12 mouse cellular contexts compared by ENCODE assay signal in the genomic region with DNA sequence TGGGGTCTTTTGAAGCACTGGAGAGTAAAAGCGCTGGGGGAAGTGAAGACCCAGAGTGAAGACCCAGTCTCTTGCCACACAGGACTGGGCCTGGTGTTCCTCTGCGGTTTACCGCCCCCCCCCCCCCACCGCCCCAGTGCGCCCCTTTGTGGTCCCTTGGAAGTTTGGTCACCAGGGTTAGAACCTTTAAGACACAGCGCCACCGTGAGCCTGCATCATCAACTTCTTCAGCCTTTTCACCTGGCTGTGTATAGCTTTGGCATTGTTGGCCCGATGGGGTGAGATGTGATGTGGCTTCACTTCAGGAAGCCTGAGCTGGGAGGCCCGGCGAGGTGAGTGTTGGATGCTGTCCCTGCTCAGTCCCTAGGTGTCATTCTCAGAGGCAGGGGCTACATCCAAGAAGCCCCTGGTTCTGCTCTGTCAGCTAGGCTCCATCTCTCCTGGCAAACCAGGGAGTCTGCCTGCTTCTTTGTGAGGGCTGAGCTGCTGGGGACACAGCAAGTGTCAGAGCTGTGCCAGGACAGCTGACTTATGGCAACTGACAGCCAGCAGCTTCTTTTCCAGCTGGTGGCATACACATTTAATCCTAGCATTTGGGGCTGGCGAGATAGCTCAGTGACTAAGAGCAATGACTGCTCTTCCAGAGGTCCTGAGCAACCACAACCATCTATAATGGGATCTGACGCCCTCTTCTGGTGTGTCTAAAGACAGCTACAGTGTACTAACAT. TPM values are rescaled to one million over a fixed set of nuclear protein-coding genes. Genes with fewer than 3 reads are reported as not detected.
DNase-seq lines count a peak whose midpoint lies in the region; ATAC-seq and TF ChIP-seq lines count a peak whose summit lies in the region.
"Had no signal": no experiment of that assay in that cellular context is flagged by ENCODE, and none has a peak within 500 bp of the region (broad histone marks: within the 10 kb centered on the region; RNA-seq: fewer than 3 reads in every experiment).

No protein-coding gene starts in this region.

- H3K27ac ChIP-seq in layer of hippocampus, adult 2 months: peak overlapping the region; percentile 55; the same call in 1 of the 2 replicates
- H3K27ac ChIP-seq: forebrain, embryonic 10.5 days; liver, embryonic 13.5 days had no signal

- DNase-seq in layer of hippocampus, adult 2 months (ENCODE audit: low spot score in 2 of 2): no peak
- DNase-seq in layer of hippocampus, adult 8-10 months (ENCODE audit: low spot score in 2 of 2): no peak
- peak; percentile 32 for DNase-seq in CD4-positive helper T cell, adult 2 months (ENCODE audit: low read depth, low spot score)
- DNase-seq in ES-CJ7 (ENCODE audit: low read depth, low spot score): peak; percentile 44
- no peak for DNase-seq in urinary bladder, postnatal 25 days (ENCODE audit: low spot score)
- no peak for DNase-seq in testis, postnatal 14 days (ENCODE audit: low spot score)
- DNase-seq: gastrocnemius, postnatal 25 days; kidney, adult 8-10 months; liver, embryonic 13.5 days; midbrain, embryonic 14.5 days had no signal

- TF ChIP-seq CTCF in layer of hippocampus, adult 2 months (conservative IDR thresholded peaks at IDR 0.05): peak; percentile 46

- no peak overlapping the region for H3K4me3 ChIP-seq in layer of hippocampus, adult 2 months
- H3K4me3 ChIP-seq: forebrain, embryonic 10.5 days; liver, embryonic 13.5 days had no signal

- ATAC-seq in megakaryocyte progenitor cell, adult 5-6 weeks (replicated peaks; ENCODE audit: poor library complexity): peak; percentile 18; the same call in 1 of the 2 replicates

RNA-seq across cellular contexts. Expression of a gene that starts 18.4 kb away (rescaled TPM):
- 1 to 10 TPM in 1 of 2 experiments, not detected in 1; 1.7 TPM for total RNA-seq in layer of hippocampus, adult 2 months (2021)
- 1 to 10 TPM in 3 of 4 experiments, not detected in 1; 1.4 to 2.3 (median 1.6) TPM for total RNA-seq in layer of hippocampus, adult 8-10 months (2022)
- not detected in 2 replicates for total RNA-seq in megakaryocyte progenitor cell, adult 5-6 weeks (2015)
- total RNA-seq in megakaryocyte progenitor cell, adult 5-6 weeks (2017): not detected in 2 replicates

RNA-seq across cellular contexts. Expression of a gene that starts 20.2 kb away (rescaled TPM):
- 1 to 10 TPM; 2.9 to 7.1 TPM for total RNA-seq in layer of hippocampus, adult 2 months (2021)
- 1 to 10 TPM; 4.8 to 9.5 (median 5.4) TPM for total RNA-seq in layer of hippocampus, adult 8-10 months (2022)
- 6.9 and 8.7 TPM in 2 replicates for total RNA-seq in megakaryocyte progenitor cell, adult 5-6 weeks (2015)
- 1.1 and 4.9 TPM in 2 replicates for total RNA-seq in megakaryocyte progenitor cell, adult 5-6 weeks (2017)

RNA-seq across cellular contexts. Expression of a gene that starts 31.9 kb away (rescaled TPM):
- 100 to 1,000 TPM; 585 to 611 TPM for total RNA-seq in layer of hippocampus, adult 2 months (2021)
- total RNA-seq in layer of hippocampus, adult 8-10 months (2022): 100 to 1,000 TPM; 572 to 623 (median 584) TPM
- total RNA-seq in megakaryocyte progenitor cell, adult 5-6 weeks (2015): not detected in 2 replicates
- 0.17 and 0.37 TPM in 2 replicates for total RNA-seq in megakaryocyte progenitor cell, adult 5-6 weeks (2017)

RNA-seq across cellular contexts. Expression of a gene that starts 35.8 kb away (rescaled TPM):
- total RNA-seq in layer of hippocampus, adult 2 months (2021): 10 to 100 TPM; 37.9 to 41.9 TPM
- total RNA-seq in layer of hippocampus, adult 8-10 months (2022): 10 to 100 TPM; 38.3 to 64.2 (median 55.9) TPM
- 0.57 TPM in 1 of 2 replicates, not detected in the other for total RNA-seq in megakaryocyte progenitor cell, adult 5-6 weeks (2015)
- 0.10 TPM in 1 of 2 replicates, not detected in the other for total RNA-seq in megakaryocyte progenitor cell, adult 5-6 weeks (2017)

RNA-seq across cellular contexts. Expression of a gene that starts 37.9 kb away (rescaled TPM):
- 100 to 1,000 TPM in 1 of 2 experiments, 10 to 100 TPM in 1; 90.9 to 114 TPM for total RNA-seq in layer of hippocampus, adult 2 months (2021)
- total RNA-seq in layer of hippocampus, adult 8-10 months (2022): 100 to 1,000 TPM in 2 of 4 experiments, 10 to 100 TPM in 2; 80.5 to 263 (median 172) TPM
- total RNA-seq in megakaryocyte progenitor cell, adult 5-6 weeks (2015): not detected in 2 replicates
- not detected in 2 replicates for total RNA-seq in megakaryocyte progenitor cell, adult 5-6 weeks (2017)

Comparison
In these comparisons a context has a peak if more than half of its experiments do, and no peak if none do; other contexts are left out.
1. DNase-seq: peak in CD4-positive helper T cell, adult 2 months (single experiment) and ES-CJ7 (single experiment); none in layer of hippocampus, adult 2 months (0 of 2), layer of hippocampus, adult 8-10 months (0 of 2), urinary bladder, postnatal 25 days (single experiment) and testis, postnatal 14 days (single experiment).
2. RNA of a gene that starts 31.9 kb away (total RNA-seq): 585 to 611 TPM in layer of hippocampus, adult 2 months and 572 to 623 TPM in layer of hippocampus, adult 8-10 months; 0.17 to 0.37 TPM in megakaryocyte progenitor cell, adult 5-6 weeks; every median in the first group is over 100 times any median in the second.